Mouse (Mus musculus) small intestine, adult 2 months (tissue): ENCODE measurements around the gene M1ap.

Experiments
- CTCF ChIP-seq: fragments of 200-500 bp; IDR thresholded peaks from 2 replicates; pipeline ENCODE4 v1.5.1; 2012; ENCODE audit warnings: low read depth, mild to moderate bottlenecking, control low read depth, inconsistent platforms, low read length, moderate library complexity, mixed read lengths; ENCODE audit not compliant: insufficient replicate concordance, insufficient read length; ENCODE audit errors: extremely low read depth
- POLR2A ChIP-seq: fragments of 200-500 bp; IDR thresholded peaks from 2 replicates; pipeline ENCODE4 v1.6.1; 2012; ENCODE audit warnings: low read depth, mild to moderate bottlenecking, control low read depth, inconsistent platforms, low read length, moderate library complexity

GRCm38 (mm10) chr6:82916459-82916858, 30.2 kb upstream of the M1ap start:
- TF ChIP-seq CTCF: no peak
- TF ChIP-seq POLR2A: no peak
